8 mouse cellular contexts compared by ENCODE assay signal in the genomic region with DNA sequence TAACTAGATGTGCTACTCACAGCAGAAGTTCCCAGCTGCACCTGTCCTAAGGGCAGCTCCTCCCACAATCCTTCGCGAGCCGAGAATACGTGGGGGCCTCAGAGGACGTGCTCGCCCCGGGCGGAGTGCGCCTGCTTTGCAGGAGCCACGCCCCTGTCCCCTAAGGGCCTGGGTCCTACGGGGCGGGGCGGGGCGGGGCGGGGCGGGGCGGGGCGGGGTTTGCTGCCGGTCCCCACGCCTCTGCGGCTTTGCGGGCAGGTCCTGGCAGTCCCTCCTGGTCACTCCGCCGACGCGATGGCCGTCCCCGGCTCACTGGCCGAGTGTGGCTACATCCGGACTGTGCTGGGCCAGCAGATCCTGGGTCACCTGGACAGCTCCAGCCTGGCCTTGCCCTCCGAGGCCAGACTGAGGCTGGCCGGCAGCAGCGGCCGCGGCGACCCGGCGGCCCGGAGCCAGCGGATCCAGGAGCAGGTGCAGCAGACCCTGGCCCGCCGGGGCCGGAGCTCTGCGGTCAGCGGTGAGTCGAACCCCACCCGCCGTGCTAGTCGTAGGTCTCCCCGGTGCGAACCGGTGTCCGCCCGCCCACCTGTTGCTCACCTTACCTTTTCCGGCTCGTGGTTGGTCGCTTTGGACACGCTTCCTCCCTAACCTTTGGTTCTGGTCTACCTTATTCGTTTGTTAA. TPM values are rescaled to one million over a fixed set of nuclear protein-coding genes. Genes with fewer than 3 reads are reported as not detected.
DNase-seq lines count a peak whose midpoint lies in the region; ATAC-seq and TF ChIP-seq lines count a peak whose summit lies in the region.

A gene (plus strand): TSS at position 240 of the 682 bp plus-strand sequence.

- under 1% methylated on average over 59 of the region's 59 CpGs for WGBS in hindbrain, postnatal 0 days
- under 1% methylated on average over 59 of the region's 59 CpGs for WGBS in spleen, adult 2 months

- TF ChIP-seq POLR2A in spleen, adult 2 months (IDR thresholded peaks at IDR 0.05; ENCODE audit: low read depth, low read length): no peak

- DNase-seq in layer of hippocampus, adult 11-12 months (ENCODE audit: low spot score): peak; percentile 42
- DNase-seq in layer of hippocampus, adult 9-10 months (ENCODE audit: low spot score): no peak
- peak; percentile 63 to 67 for DNase-seq in cerebellum, postnatal 14 days
- peak; percentile 24 for DNase-seq in gastrocnemius, postnatal 10 days
- DNase-seq in hindbrain, postnatal 0 days (ENCODE audit: low spot score): peak; percentile 64
- DNase-seq in left cerebral cortex, postnatal 25 days (ENCODE audit: low spot score in 2 of 2): peak; percentile 20 to 56
- DNase-seq in spleen, adult 2 months (ENCODE audit: low read depth in 1 of 2, low spot score in 2 of 2): peak in 1 of 2 experiments; percentile 35

- TF ChIP-seq CTCF in hindbrain, postnatal 0 days (IDR thresholded peaks at IDR 0.05; ENCODE audit: low read depth): no peak
- no peak for TF ChIP-seq CTCF in spleen, adult 2 months (IDR thresholded peaks at IDR 0.05; ENCODE audit: extremely low read depth, insufficient read depth, insufficient read length, insufficient replicate concordance)

- ATAC-seq in hindbrain, postnatal 0 days: peak; percentile 89
- peak; percentile 90 for ATAC-seq in megakaryocyte-erythroid progenitor cell, adult 5-6 weeks (replicated peaks; ENCODE audit: low FRiP score, low TSS enrichment, poor library complexity, severe bottlenecking)

- no peaks in the 10 kb centered on the region for H3K36me3 ChIP-seq in hindbrain, postnatal 0 days (ENCODE audit: insufficient read depth, low read length)
- H3K36me3 ChIP-seq in spleen, adult 2 months (ENCODE audit: control insufficient read depth, insufficient read depth, low read length): no peaks in the 10 kb centered on the region

- H3K4me1 ChIP-seq in hindbrain, postnatal 0 days (ENCODE audit: insufficient read depth, low read length): no peaks in the 10 kb centered on the region
- H3K4me1 ChIP-seq in spleen, adult 2 months (ENCODE audit: control insufficient read depth, insufficient read depth, insufficient read length): peaks cover 6% of the 10 kb centered on the region; the same call in 1 of the 2 replicates

- H3K9ac ChIP-seq in hindbrain, postnatal 0 days (replicated peaks; ENCODE audit: low read length): peak within 1 kb of the TSS; percentile 50

- intact Hi-C loops in left cerebral cortex, postnatal 25 days (cut with DNase I): loop anchor here (2.0 to 10.0 kb wide), 2 partner anchors 90 to 328 kb away; a partner anchor contains a TSS

- H3K4me3 ChIP-seq in hindbrain, postnatal 0 days (ENCODE audit: low read length): peak within 1 kb of the TSS; percentile 63
- peak within 1 kb of the TSS; percentile 58 for H3K4me3 ChIP-seq in spleen, adult 2 months (ENCODE audit: extremely low read depth, insufficient read depth, insufficient read length)

- H3K27me3 ChIP-seq in hindbrain, postnatal 0 days (ENCODE audit: insufficient read depth, low read length): peaks cover 16% of the 10 kb centered on the region; the same call in 1 of the 2 replicates
- H3K27me3 ChIP-seq in spleen, adult 2 months (ENCODE audit: control insufficient read depth, insufficient read depth, low read length): peaks cover 18% of the 10 kb centered on the region

- no peaks in the 10 kb centered on the region for H3K9me3 ChIP-seq in hindbrain, postnatal 0 days (ENCODE audit: low read length)

- H3K4me2 ChIP-seq in hindbrain, postnatal 0 days (ENCODE audit: low read depth, low read length): peak within 1 kb of the TSS; percentile 99

- no peak within 1 kb of the TSS for H3K27ac ChIP-seq in hindbrain, postnatal 0 days
- H3K27ac ChIP-seq in spleen, adult 2 months (ENCODE audit: insufficient read depth, low read length): no peak within 1 kb of the TSS

RNA-seq across cellular contexts. Expression of the gene that starts here (rescaled TPM):
- total RNA-seq in gastrocnemius, postnatal 10 days (2021): 1 to 10 TPM; 1.0 to 1.2 TPM
- 1.8 and 1.9 TPM in 2 replicates for total RNA-seq in hindbrain, postnatal 0 days (2014; rRNA removed)
- polyA plus RNA-seq in hindbrain, postnatal 0 days (2015; fragmentation: Nextera tagmentation; extraction: Ambion mirVana): 1.4 and 1.7 TPM in 2 replicates
- total RNA-seq in left cerebral cortex, postnatal 25 days (2021): 1 to 10 TPM; 5.7 to 6.3 TPM
- 1.2 TPM in 1 of 2 replicates, not detected in the other for total RNA-seq in megakaryocyte-erythroid progenitor cell, adult 5-6 weeks (2014; fragmentation: Nextera tagmentation)
- 1.1 TPM in 1 of 2 replicates, not detected in the other for total RNA-seq in megakaryocyte-erythroid progenitor cell, adult 5-6 weeks (2017)
- 0.43 and 0.49 TPM in 2 replicates for polyA plus RNA-seq in spleen, adult 2 months (2012; rRNA removed)
